Mouse (Mus musculus): ENCODE data around the gene Bod1. TPM values are rescaled to one million over a fixed set of nuclear protein-coding genes. Genes with fewer than 3 reads are reported as not detected.

The Bod1 gene
- polyA plus RNA-seq (2016; fragmentation: Nextera tagmentation; extraction: Ambion mirVana), result 123 and 136 TPM in 2 replicates

DNA sequence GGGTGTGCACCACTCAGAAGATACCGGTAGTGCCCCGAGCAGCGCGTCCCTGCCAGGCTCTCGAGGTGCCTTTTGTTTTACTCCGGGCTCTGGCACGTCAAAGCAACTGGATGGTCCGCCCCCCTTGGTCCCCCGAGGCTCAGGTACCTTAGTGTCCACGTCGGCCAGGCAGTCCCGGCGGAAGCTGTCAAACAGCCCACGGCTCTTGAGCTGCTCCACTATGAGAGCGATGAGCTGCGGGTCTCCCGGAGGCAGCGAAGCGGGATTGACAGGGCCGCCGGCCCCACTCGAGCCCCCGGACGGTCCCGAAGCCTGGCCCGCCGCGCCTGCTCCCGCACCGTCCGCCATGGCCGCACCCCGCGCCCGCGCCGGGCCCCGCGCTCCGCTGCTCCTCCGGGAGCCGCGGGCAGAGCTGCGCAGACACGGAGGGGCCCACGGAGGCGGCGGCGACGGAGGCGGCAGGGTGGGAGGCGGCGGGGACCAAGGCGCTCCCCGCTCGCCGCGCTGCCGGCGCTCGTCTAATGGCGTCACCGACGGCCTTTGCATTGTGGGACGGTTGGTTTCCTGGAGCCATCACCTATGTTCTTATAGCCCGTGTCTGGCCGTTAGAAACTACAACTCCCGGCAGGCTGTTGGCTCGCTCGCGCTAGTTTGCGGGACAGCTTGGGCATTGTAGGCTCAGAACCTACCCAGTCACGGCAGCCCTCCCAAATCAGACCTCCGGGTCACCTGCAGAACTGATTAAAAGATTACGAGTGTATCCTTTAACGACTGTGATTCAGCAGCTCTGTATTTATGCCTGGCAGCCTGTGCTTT is at the start of gene Bod1:
Gene Bod1 (minus strand): TSS at position 532 of the 816 bp plus-strand sequence.
- Histone ChIP-seq H3K27me3 (ENCODE audit: insufficient read depth, poor library complexity, severe bottlenecking) (no peaks in the 10 kb centered on the region), H3K27ac (peak within 1 kb of the TSS; percentile 95), H3K36me3 (peaks cover 38% of the 10 kb centered on the region), H3K4me3 (peak within 1 kb of the TSS; percentile 95), H3K4me1 (replicated peaks) (peaks cover 23% of the 10 kb centered on the region), H3K9me3 (no peaks in the 10 kb centered on the region)
- WGBS, result under 1% methylated on average over 76 of the region's 76 CpGs
- DNase-seq (ENCODE audit: low spot score), result peak; percentile 92

DNA sequence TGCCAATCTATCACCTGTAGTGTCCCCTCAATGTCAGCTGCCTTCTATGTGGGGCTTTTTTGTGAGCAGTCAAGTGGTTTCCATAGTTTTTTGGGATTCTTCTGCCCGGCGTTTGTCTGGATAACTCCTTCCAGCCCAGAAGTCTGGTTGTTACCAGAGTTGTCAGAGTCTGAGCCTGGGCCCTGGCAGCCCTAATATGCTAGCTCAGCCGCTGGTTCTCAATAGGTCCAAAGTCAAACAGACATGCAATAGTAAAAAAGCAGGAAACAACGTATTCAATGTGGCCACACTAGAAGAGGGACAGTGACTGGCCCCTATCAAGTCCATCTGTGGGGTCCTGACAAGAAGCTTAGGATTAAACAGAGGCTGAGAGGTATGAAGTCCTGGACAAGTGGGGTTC is 47.4 kb upstream of the Bod1 start:
- peaks cover 10% of the 10 kb centered on the region for H3K4me1 ChIP-seq (replicated peaks)
- WGBS, result 91% methylated on average over 4 of the region's 4 CpGs
- no peaks in the 10 kb centered on the region for H3K36me3 ChIP-seq
- H3K27ac ChIP-seq, result no peak overlapping the region
- no peak overlapping the region for H3K4me3 ChIP-seq
- H3K27me3 ChIP-seq (ENCODE audit: insufficient read depth, poor library complexity, severe bottlenecking), result no peaks in the 10 kb centered on the region
- no peaks in the 10 kb centered on the region for H3K9me3 ChIP-seq
- DNase-seq (ENCODE audit: low spot score), result no peak

DNA sequence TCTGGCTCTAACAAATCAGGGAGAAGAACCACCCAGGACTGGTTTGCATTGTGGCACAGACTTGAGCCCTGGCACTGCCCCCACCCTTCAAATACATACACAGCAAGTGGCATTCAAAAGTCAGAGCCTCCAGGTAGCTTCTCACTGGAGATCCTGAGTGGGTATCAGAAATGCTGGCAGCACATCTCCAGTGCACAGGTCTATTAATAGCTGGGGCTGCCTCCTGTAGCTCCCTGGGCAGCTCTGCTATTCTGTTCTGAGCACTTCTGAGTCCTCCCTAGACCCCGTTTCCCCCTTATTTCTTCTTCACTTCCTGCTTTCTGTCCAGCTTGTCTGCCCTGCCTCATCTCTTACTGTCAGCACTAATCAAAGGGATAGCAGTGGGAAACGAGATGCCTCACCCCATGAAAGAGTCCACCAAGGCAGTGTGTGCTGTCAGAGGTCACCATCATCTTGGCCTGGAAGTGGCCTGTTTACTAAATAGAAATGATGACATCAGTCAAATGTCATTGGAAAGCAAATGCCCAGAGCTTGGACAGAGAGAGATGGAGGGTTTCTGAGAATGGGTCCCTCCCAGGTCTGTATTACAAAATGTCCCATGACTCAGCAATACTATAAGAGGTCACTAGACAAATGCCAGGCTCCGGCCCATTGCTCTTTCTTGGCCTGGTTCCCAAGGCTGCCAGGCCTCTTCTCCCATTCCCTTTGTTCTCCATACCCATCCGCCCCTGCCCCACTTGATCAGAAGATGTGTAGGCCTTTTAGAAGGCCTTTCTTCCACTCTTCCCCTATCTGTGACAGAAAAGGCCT is 46.4 kb upstream of the Bod1 start:
- 69% methylated on average over 4 of the region's 4 CpGs for WGBS
- H3K4me1 ChIP-seq (replicated peaks), result peaks cover 19% of the 10 kb centered on the region
- H3K27me3 ChIP-seq (ENCODE audit: insufficient read depth, poor library complexity, severe bottlenecking), result no peaks in the 10 kb centered on the region
- no peaks in the 10 kb centered on the region for H3K36me3 ChIP-seq
- DNase-seq (ENCODE audit: low spot score), result no peak
- H3K4me3 ChIP-seq, result no peak overlapping the region
- 0 out of 2 replicates have a peak overlapping the region, but pooled peaks have one; percentile 12 for H3K27ac ChIP-seq
- H3K9me3 ChIP-seq, result no peaks in the 10 kb centered on the region

DNA sequence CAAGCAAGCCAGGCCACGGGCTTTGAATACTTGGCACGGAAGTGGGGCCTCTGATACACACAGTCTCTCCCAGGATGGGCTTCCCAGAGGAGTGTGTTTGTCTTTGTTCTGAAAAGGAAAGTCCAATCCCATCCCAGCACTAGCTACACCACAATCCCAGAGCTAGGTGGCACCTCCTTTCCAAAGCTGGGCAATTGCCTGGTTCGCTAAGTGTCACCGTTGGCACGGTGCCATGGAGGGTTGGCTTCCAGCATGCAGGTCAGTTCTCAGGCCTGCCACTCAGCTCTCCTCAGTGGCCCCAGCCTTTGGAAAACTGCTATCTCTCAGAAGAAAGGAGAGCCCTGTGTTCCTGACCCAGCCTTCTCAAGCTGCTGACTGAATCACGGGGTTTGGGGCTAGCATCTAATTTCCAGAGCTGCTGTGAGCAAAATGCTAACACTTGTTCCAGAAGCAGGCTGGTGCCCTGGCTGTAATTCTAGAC is 42.0 kb upstream of the Bod1 start:
- Histone ChIP-seq H3K4me3 (no peak overlapping the region), H3K27me3 (ENCODE audit: insufficient read depth, poor library complexity, severe bottlenecking) (no peaks in the 10 kb centered on the region), H3K27ac (peak overlapping the region; percentile 81), H3K9me3 (no peaks in the 10 kb centered on the region), H3K36me3 (no peaks in the 10 kb centered on the region), H3K4me1 (replicated peaks) (peaks cover 30% of the 10 kb centered on the region)
- DNase-seq (ENCODE audit: low spot score), result no peak
- 79% methylated on average over 6 of the region's 6 CpGs for WGBS

DNA sequence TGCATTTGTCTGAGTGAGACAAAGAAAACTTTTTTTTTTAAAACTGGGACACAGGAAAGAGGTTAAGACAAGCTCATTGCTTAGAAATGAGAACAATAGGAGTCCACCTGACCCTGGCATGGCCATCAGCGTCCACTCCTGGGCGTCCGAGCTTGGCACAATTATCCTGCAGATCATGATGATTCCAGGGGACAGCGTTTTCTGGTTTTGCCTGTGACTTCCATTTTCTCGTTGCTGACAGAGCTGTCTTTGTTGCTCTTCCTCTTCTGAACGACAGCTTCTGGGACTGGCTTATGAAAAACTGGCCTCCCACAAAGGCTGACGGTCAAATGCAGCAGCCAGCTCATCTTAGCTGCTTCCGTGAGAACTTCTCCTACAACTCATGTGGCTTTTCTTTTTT is 41.4 kb upstream of the Bod1 start:
- Histone ChIP-seq H3K36me3 (no peaks in the 10 kb centered on the region), H3K4me3 (no peak overlapping the region), H3K4me1 (replicated peaks) (peaks cover 24% of the 10 kb centered on the region), H3K27me3 (ENCODE audit: insufficient read depth, poor library complexity, severe bottlenecking) (no peaks in the 10 kb centered on the region), H3K9me3 (no peaks in the 10 kb centered on the region), H3K27ac (peak overlapping the region; percentile 81)
- DNase-seq (ENCODE audit: low spot score), result no peak
- 34% methylated on average over 8 of the region's 8 CpGs for WGBS

DNA sequence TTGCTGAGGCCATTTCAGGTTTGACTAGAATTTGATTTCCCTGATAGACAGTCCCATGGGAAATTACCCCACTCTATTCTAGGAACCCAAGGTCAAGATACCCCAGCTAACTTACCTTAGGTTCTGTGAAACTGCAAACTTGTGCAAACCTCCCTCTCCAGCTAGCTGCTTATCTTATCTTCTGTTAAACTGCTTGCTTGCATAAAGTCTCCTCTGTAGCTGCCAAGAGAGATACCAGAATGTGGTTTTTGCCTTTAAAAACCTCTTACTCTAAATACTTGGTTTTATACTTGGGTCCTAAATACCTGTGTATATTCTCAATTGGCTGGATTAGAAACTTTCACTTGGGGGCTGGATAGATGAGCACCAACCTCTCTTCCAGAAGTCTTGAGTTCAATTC is 36.1 kb upstream of the Bod1 start:
- Histone ChIP-seq H3K4me1 (replicated peaks) (peaks cover 14% of the 10 kb centered on the region), H3K36me3 (no peaks in the 10 kb centered on the region), H3K9me3 (peaks cover 7% of the 10 kb centered on the region), H3K27me3 (ENCODE audit: insufficient read depth, poor library complexity, severe bottlenecking) (no peaks in the 10 kb centered on the region), H3K4me3 (no peak overlapping the region), H3K27ac (no peak overlapping the region)
- DNase-seq (ENCODE audit: low spot score), result no peak

DNA sequence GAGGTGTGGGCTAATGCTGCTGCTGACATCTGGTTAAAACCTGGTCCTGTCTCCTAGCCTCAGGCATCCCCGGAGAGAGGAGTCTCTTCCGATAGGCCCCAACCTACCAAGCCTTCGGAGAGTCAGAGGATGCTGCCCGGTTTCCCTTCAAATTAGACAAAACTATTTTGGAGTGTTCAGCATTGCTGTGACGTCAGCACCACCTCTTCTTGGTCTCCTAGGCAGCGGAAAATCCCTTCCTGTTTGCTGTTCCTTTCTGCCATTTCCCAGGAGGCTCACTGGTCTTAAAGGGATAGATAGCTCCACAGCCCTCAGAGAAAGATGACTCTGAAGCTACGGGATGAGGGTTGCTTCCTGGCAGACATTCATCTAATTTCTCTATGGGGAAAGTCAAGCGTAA is 31.5 kb upstream of the Bod1 start:
- peaks cover 7% of the 10 kb centered on the region for H3K9me3 ChIP-seq
- DNase-seq (ENCODE audit: low spot score), result no peak
- WGBS, result 75% methylated on average over 8 of the region's 8 CpGs

DNA sequence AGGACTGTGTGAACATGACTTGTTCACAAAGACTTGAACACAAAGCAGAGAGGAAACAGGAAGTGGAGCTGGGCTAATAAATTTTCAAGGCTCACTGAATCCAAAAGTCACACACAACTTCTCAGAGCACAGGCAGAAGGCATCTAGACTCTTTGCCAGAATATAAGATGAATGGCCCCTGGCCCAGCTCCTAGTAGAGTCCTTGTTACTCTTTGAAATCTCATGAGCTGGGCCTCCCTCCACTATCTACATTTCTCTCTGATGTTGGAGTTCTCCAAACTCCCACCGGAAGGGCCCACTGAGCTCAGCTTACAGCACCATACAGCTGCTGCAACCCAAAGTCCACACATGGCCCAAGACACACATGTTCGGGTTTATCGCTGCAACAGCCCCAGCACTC is 30.2 kb upstream of the Bod1 start:
- Histone ChIP-seq H3K9me3 (no peaks in the 10 kb centered on the region), H3K4me3 (no peak overlapping the region), H3K36me3 (no peaks in the 10 kb centered on the region), H3K27ac (no peak overlapping the region), H3K27me3 (ENCODE audit: insufficient read depth, poor library complexity, severe bottlenecking) (no peaks in the 10 kb centered on the region), H3K4me1 (replicated peaks) (0 out of 2 replicates have a peak, but pooled peaks cover 7% of the 10 kb centered on the region)
- 95% methylated on average over 3 of the region's 3 CpGs for WGBS
- DNase-seq (ENCODE audit: low spot score), result no peak

More for the DNA sequence above, 31.5 kb upstream of the Bod1 start:
- Histone ChIP-seq H3K27me3 (ENCODE audit: insufficient read depth, poor library complexity, severe bottlenecking) (no peaks in the 10 kb centered on the region), H3K4me1 (replicated peaks) (0 out of 2 replicates have a peak, but pooled peaks cover 7% of the 10 kb centered on the region), H3K27ac (no peak overlapping the region), H3K36me3 (no peaks in the 10 kb centered on the region), H3K4me3 (no peak overlapping the region)

DNA sequence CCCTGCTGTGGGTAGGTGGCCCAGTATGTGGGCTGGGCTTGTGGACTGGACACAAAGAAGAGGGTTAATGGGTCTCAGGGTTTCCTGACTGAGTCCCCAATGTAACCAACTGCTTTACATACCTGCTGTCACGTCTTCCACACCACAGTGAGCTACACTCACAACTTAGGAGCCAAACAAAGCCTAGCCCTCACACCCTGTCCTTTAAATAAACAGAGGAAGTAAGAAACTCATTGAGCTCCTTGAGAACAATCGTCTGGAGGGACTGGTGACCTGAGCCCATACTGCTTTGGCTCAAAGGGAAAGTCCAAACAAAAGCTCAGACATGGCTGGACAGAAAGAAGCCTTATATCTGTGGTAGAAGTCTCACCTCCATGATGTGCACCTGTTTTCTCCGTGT is 27.8 kb upstream of the Bod1 start:
- no peak for DNase-seq (ENCODE audit: low spot score)
- H3K9me3 ChIP-seq, result no peaks in the 10 kb centered on the region
- H3K4me1 ChIP-seq (replicated peaks), result peaks cover 16% of the 10 kb centered on the region
- H3K27me3 ChIP-seq (ENCODE audit: insufficient read depth, poor library complexity, severe bottlenecking), result no peaks in the 10 kb centered on the region
- WGBS, result 67% methylated on average over 3 of the region's 3 CpGs
- no peaks in the 10 kb centered on the region for H3K36me3 ChIP-seq
- H3K27ac ChIP-seq, result no peak overlapping the region
- no peak overlapping the region for H3K4me3 ChIP-seq

DNA sequence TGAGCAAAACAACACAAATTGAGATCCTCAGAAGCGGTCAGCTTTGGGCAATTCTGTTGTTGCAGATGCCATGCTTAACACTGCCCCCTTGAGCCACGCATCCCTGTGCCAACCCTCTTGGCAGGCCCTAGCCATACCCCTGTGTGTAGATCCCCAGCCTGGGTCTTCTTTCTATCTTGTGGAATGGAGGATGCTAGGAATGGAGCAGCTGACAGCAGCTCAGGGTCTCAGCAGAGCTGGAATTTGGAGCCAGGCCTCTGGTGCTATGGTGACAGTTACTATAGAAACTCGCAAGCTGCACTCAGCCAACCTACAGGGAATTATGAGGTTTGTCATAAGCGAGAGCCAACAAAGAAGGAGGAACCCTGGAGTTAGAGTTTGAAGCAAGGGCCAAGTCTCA is 23.1 kb upstream of the Bod1 start:
- Histone ChIP-seq H3K4me1 (replicated peaks) (peaks cover 15% of the 10 kb centered on the region), H3K9me3 (0 out of 2 replicates have a peak, but pooled peaks cover 3% of the 10 kb centered on the region), H3K27ac (peak overlapping the region; percentile 29; the same call in 1 of the 2 replicates), H3K4me3 (no peak overlapping the region), H3K36me3 (no peaks in the 10 kb centered on the region), H3K27me3 (ENCODE audit: insufficient read depth, poor library complexity, severe bottlenecking) (no peaks in the 10 kb centered on the region)
- WGBS, result 78% methylated on average over 4 of the region's 4 CpGs
- DNase-seq (ENCODE audit: low spot score), result peak; percentile 33

DNA sequence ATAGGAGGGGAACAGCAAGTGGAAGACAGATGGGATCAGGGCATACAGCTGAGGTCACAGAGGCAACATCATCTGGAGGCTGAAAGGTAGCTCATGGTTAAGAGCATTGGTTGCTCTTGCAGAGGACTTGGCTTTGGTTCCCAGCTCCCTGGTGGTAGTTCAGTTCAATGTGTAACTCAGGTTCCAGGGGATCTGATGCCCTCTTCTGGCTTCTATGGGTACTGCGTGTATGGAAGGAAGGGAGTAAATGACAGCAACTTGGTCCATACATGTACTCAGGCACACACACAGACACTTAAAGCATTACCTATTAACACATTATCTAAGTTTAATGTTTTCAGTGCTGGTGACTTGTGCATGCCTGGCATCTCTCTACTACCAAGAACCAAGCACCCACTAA is 22.4 kb upstream of the Bod1 start:
- no peak for DNase-seq (ENCODE audit: low spot score)
- 98% methylated on average over 1 of the region's 1 CpGs for WGBS
- peaks cover 21% of the 10 kb centered on the region for H3K4me1 ChIP-seq (replicated peaks)
- H3K9me3 ChIP-seq, result 0 out of 2 replicates have a peak, but pooled peaks cover 3% of the 10 kb centered on the region
- no peak overlapping the region for H3K4me3 ChIP-seq
- no peaks in the 10 kb centered on the region for H3K36me3 ChIP-seq
- H3K27ac ChIP-seq, result no peak overlapping the region
- no peaks in the 10 kb centered on the region for H3K27me3 ChIP-seq (ENCODE audit: insufficient read depth, poor library complexity, severe bottlenecking)

DNA sequence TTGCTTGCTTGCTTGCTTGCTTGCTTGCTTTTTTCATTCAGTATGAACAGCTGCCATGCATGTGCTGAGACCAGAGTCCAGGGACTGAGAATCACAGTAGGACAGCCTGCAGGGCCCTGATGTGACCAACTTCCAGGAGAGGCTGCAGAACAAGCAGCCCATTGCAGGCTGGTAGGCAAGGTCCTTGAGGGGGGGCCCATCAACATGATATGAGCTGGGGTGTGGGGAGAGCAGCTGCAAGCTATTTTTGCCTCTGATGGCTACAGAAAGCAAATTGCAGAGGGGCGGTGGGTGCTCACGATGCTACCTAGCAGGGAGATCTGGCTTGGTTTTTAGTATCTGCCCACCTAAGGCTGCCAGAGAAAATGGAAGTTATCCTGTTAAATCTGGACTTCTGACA is 21.6 kb upstream of the Bod1 start:
- H3K4me1 ChIP-seq (replicated peaks), result peaks cover 24% of the 10 kb centered on the region
- H3K27ac ChIP-seq, result no peak overlapping the region
- 0 out of 2 replicates have a peak, but pooled peaks cover 3% of the 10 kb centered on the region for H3K9me3 ChIP-seq
- 95% methylated on average over 2 of the region's 2 CpGs for WGBS
- no peaks in the 10 kb centered on the region for H3K27me3 ChIP-seq (ENCODE audit: insufficient read depth, poor library complexity, severe bottlenecking)
- no peaks in the 10 kb centered on the region for H3K36me3 ChIP-seq
- H3K4me3 ChIP-seq, result no peak overlapping the region
- no peak for DNase-seq (ENCODE audit: low spot score)

DNA sequence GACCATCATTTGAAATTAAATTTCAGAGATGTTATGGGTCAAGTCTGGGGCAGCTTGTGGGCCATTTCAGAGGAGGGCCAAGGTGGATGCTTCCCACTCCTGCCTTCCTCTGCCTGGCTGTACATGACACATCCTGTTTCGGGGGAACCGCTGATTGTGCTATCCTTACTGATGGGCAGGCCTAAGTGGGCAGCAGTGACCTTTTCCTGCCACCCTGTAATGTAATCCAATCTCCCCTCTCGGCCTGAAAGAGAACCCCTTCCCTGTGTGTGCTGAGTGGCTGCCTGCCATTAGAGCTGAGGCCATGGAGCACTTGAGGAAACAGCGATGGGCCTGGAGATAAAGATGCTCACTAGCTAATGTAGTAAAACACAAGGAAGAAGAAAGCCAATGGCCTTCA is 17.3 kb upstream of the Bod1 start:
- H3K9me3 ChIP-seq, result 0 out of 2 replicates have a peak, but pooled peaks cover 1% of the 10 kb centered on the region
- no peak for DNase-seq (ENCODE audit: low spot score)
- 74% methylated on average over 4 of the region's 4 CpGs for WGBS
- H3K36me3 ChIP-seq, result no peaks in the 10 kb centered on the region
- H3K27me3 ChIP-seq (ENCODE audit: insufficient read depth, poor library complexity, severe bottlenecking), result no peaks in the 10 kb centered on the region
- H3K27ac ChIP-seq, result peak overlapping the region; percentile 30; the same call in 1 of the 2 replicates
- H3K4me3 ChIP-seq, result no peak overlapping the region
- peaks cover 21% of the 10 kb centered on the region for H3K4me1 ChIP-seq (replicated peaks)
